Mouse (Mus musculus) bone marrow macrophage, adult 2 months (primary cell): ENCODE measurements around the gene Tln2.

Source experiments
- CTCF ChIP-seq: IDR thresholded peaks from 2 replicates; pipeline ENCODE4 v1.5.1; 2012; ENCODE audit warnings: low read depth, mild to moderate bottlenecking, low read length, moderate library complexity
- POLR2A ChIP-seq: IDR thresholded peaks from 2 replicates; pipeline ENCODE4 v1.6.1; 2012; ENCODE audit warnings: mild to moderate bottlenecking, low read depth, low read length, borderline replicate concordance

DNA sequence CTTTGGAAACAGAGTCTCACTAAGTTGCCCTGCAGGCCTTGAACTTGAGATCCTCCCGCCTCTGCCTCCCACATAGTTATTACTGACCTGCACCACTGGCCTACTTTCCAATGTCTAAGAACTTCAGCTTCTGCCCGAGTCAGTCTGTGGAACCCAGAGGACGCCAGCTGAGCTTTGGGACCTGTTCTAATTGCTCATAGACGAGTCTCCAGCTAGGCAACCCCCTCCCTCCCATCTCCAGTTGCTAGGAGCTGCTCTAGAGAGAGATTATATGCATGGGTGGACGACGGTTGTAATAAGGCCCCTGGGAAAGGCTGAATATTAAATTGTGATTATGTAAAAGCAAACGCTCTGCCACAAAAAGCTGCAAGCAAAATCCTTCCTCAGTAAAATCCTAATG lies 364.2 kb downstream of the Tln2 start:
- no peak for TF ChIP-seq CTCF
- TF ChIP-seq POLR2A: no peak
